Mouse (Mus musculus) CD4-positive, CD25-positive, alpha-beta regulatory T cell (primary cell): ENCODE results near the gene Gdf10. TPM values are rescaled to one million over a fixed set of nuclear protein-coding genes. Genes with fewer than 3 reads are reported as not detected.

Experiments used
- polyA plus RNA-seq: library from polyadenylated mRNA; unstranded; fragments of 100-300 nt; shearing (Covaris generic); gene quantifications from one replicate; pipeline ENCODE4 v1.2.1, GENCODE M21; 2017

Gdf10 gene
- not detected for polyA plus RNA-seq

GRCm38 (mm10) chr14:33923168-33924070, at the start of gene Gdf10:
TSS of gene Gdf10 (plus strand) at chr14:33923587.

GRCm38 (mm10) chr14:33940739-33941138, 17.4 kb downstream of the Gdf10 start, which contains the start of gene Gdf2:
TSS of gene Gdf2 (plus strand) at chr14:33941039.

GRCm38 (mm10) chr14:33953761-33954160, 30.4 kb downstream of the Gdf10 start, which contains the start of gene Rbp3:
TSS of gene Rbp3 (plus strand) at chr14:33954003.

GRCm38 (mm10) chr14:33978604-33979059, 55.2 kb downstream of the Gdf10 start, which contains the start of gene Zfp488:
TSS of gene Zfp488 (minus strand) at chr14:33978764.

Other genes starting within 250 kb of the Gdf10 start
- not detected for gene Gdf2, start 17.5 kb downstream of the Gdf10 start, polyA plus RNA-seq
- gene Rbp3, start 30.4 kb downstream of the Gdf10 start, polyA plus RNA-seq, result not detected
- gene Zfp488, start 55.2 kb downstream of the Gdf10 start, polyA plus RNA-seq, result not detected
- gene Gm30083, start 91.6 kb downstream of the Gdf10 start, polyA plus RNA-seq, result not detected
- not detected for gene Gm5460, start 93.2 kb downstream of the Gdf10 start, polyA plus RNA-seq
- gene Antxrl, start 129.1 kb downstream of the Gdf10 start, polyA plus RNA-seq, result not detected
- not detected for gene Anxa8, start 162.4 kb downstream of the Gdf10 start, polyA plus RNA-seq
- gene A630023A22Rik, start 179.2 kb downstream of the Gdf10 start, polyA plus RNA-seq, result not detected
- gene Npy4r, start 228.9 kb downstream of the Gdf10 start, polyA plus RNA-seq, result not detected